12 mouse cellular contexts compared by ENCODE assay signal in the genomic region with DNA sequence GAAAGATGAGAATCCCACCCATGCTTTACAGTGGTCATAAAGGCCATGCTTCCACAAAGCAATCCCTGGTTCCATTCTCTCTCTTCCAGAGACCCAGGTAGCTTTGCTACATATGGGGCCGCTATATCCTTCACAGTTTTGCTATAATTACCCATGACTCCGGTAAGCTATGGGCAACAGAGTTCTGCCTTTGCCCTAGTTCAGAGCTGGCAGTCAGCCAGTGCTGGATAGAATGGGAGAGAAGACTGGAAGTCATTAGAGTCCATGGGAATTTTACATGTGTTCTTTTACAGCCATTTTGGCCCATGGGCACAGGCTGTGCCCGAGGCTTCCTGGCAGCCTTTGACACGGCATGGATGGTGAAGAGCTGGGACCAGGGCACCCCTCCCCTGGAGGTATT.
DNase-seq lines count a peak whose midpoint lies in the region; ATAC-seq and TF ChIP-seq lines count a peak whose summit lies in the region.
"Had no signal": no experiment of that assay in that cellular context is flagged by ENCODE, and none has a peak within 500 bp of the region (broad histone marks: within the 10 kb centered on the region; RNA-seq: fewer than 3 reads in every experiment).

No protein-coding gene starts in this region.

- no peak for ATAC-seq in hindbrain, postnatal 0 days
- no peak for ATAC-seq in hindbrain, embryonic 12.5 days (ENCODE audit: low FRiP score)
- ATAC-seq in heart, embryonic 16.5 days (replicated peaks; ENCODE audit: extremely low read depth, insufficient read depth, low FRiP score), result no peak
- no peak for ATAC-seq in intestine, embryonic 16.5 days
- ATAC-seq: inflammation-experienced regulatory T-cells, adult 6 months had no signal

- H3K4me2 ChIP-seq in hindbrain, postnatal 0 days (ENCODE audit: low read depth, low read length), result no peak overlapping the region
- no peak overlapping the region for H3K4me2 ChIP-seq in hindbrain, embryonic 12.5 days (replicated peaks)
- no peak overlapping the region for H3K4me2 ChIP-seq in heart, embryonic 16.5 days (ENCODE audit: low read depth, low read length)
- H3K4me2 ChIP-seq in intestine, embryonic 16.5 days (ENCODE audit: low read depth, low read length), result no peak overlapping the region
- H3K4me2 ChIP-seq: neural tube, embryonic 15.5 days had no signal

- DNase-seq in hindbrain, postnatal 0 days (ENCODE audit: low spot score), result peak; percentile 52
- DNase-seq in NIH3T3 (ENCODE audit: low read depth), result peak; percentile 64
- peak; percentile 36 for DNase-seq in brain, embryonic 14.5 days (ENCODE audit: low read depth)
- no peak for DNase-seq in thymus, postnatal 10 days (ENCODE audit: low spot score in 2 of 2)
- DNase-seq in lung, postnatal 14 days, result no peak

- WGBS in hindbrain, postnatal 0 days, result 55% methylated on average over 4 of the region's 4 CpGs
- 71% methylated on average over 4 of the region's 4 CpGs for WGBS in hindbrain, embryonic 12.5 days
- 62% methylated on average over 4 of the region's 4 CpGs for WGBS in heart, embryonic 16.5 days
- WGBS in intestine, embryonic 16.5 days, result 80% methylated on average over 4 of the region's 4 CpGs

- no peak overlapping the region for H3K9ac ChIP-seq in hindbrain, postnatal 0 days (replicated peaks; ENCODE audit: low read length)
- H3K9ac ChIP-seq in hindbrain, embryonic 12.5 days, result no peak overlapping the region
- no peak overlapping the region for H3K9ac ChIP-seq in heart, embryonic 16.5 days (ENCODE audit: low read length)
- no peak overlapping the region for H3K9ac ChIP-seq in intestine, embryonic 16.5 days (ENCODE audit: low read depth, low read length)
- H3K9ac ChIP-seq: neural tube, embryonic 15.5 days had no signal

- H3K36me3 ChIP-seq in hindbrain, postnatal 0 days (ENCODE audit: insufficient read depth, low read length), result peaks cover 2% of the 10 kb centered on the region; the same call in 1 of the 2 replicates
- no peaks in the 10 kb centered on the region for H3K36me3 ChIP-seq in hindbrain, embryonic 12.5 days
- H3K36me3 ChIP-seq in heart, embryonic 16.5 days (ENCODE audit: control insufficient read depth, insufficient read depth), result peaks cover 70% of the 10 kb centered on the region
- peaks cover 10% of the 10 kb centered on the region; the same call in 1 of the 2 replicates for H3K36me3 ChIP-seq in intestine, embryonic 16.5 days (ENCODE audit: control insufficient read depth, insufficient read depth, low read length)
- H3K36me3 ChIP-seq: G1E; neural tube, embryonic 15.5 days had no signal

- H3K4me1 ChIP-seq in hindbrain, postnatal 0 days (ENCODE audit: insufficient read depth, low read length), result 0 out of 2 replicates have a peak, but pooled peaks cover 3% of the 10 kb centered on the region
- no peaks in the 10 kb centered on the region for H3K4me1 ChIP-seq in hindbrain, embryonic 12.5 days
- H3K4me1 ChIP-seq in heart, embryonic 16.5 days (ENCODE audit: control insufficient read depth, insufficient read depth, low read length), result peaks cover 41% of the 10 kb centered on the region
- peaks cover 31% of the 10 kb centered on the region for H3K4me1 ChIP-seq in intestine, embryonic 16.5 days (ENCODE audit: control insufficient read depth, insufficient read depth, low read length)

- no peaks in the 10 kb centered on the region for H3K27me3 ChIP-seq in hindbrain, postnatal 0 days (ENCODE audit: insufficient read depth, low read length)
- no peaks in the 10 kb centered on the region for H3K27me3 ChIP-seq in hindbrain, embryonic 12.5 days
- no peaks in the 10 kb centered on the region for H3K27me3 ChIP-seq in heart, embryonic 16.5 days (ENCODE audit: control insufficient read depth, insufficient read depth, low read length)
- H3K27me3 ChIP-seq in intestine, embryonic 16.5 days (replicated peaks; ENCODE audit: control insufficient read depth, insufficient read depth, low read length), result no peaks in the 10 kb centered on the region
- H3K27me3 ChIP-seq: neural tube, embryonic 15.5 days had no signal

- no peak overlapping the region for H3K4me3 ChIP-seq in hindbrain, postnatal 0 days (ENCODE audit: low read length)
- H3K4me3 ChIP-seq in hindbrain, embryonic 12.5 days, result no peak overlapping the region
- H3K4me3 ChIP-seq in heart, embryonic 16.5 days (ENCODE audit: low read length), result no peak overlapping the region
- H3K4me3 ChIP-seq in intestine, embryonic 16.5 days (ENCODE audit: low read length), result no peak overlapping the region
- H3K4me3 ChIP-seq: megakaryocyte, embryonic 14.5 days; neural tube, embryonic 15.5 days had no signal

- no peaks in the 10 kb centered on the region for H3K9me3 ChIP-seq in hindbrain, postnatal 0 days (ENCODE audit: low read length)
- no peaks in the 10 kb centered on the region for H3K9me3 ChIP-seq in hindbrain, embryonic 12.5 days (replicated peaks)
- no peaks in the 10 kb centered on the region for H3K9me3 ChIP-seq in heart, embryonic 16.5 days (replicated peaks; ENCODE audit: control insufficient read depth, low read length)
- no peaks in the 10 kb centered on the region for H3K9me3 ChIP-seq in intestine, embryonic 16.5 days (ENCODE audit: control insufficient read depth, low read length)
- H3K9me3 ChIP-seq: megakaryocyte, embryonic 14.5 days; neural tube, embryonic 15.5 days had no signal

- TF ChIP-seq POLR2A in brain, embryonic 14.5 days (IDR thresholded peaks at IDR 0.05; ENCODE audit: borderline replicate concordance, extremely low read depth, insufficient read depth, insufficient read length, poor library complexity, severe bottlenecking), result no peak

- no peak for TF ChIP-seq CTCF in hindbrain, postnatal 0 days (IDR thresholded peaks at IDR 0.05; ENCODE audit: low read depth)
- TF ChIP-seq CTCF in brain, embryonic 14.5 days (IDR thresholded peaks at IDR 0.05; ENCODE audit: borderline replicate concordance, extremely low read depth, insufficient read depth, insufficient read length), result no peak

- H3K27ac ChIP-seq in hindbrain, postnatal 0 days, result peak overlapping the region; percentile 11; the same call in 1 of the 2 replicates
- H3K27ac ChIP-seq in hindbrain, embryonic 12.5 days, result no peak overlapping the region
- peak overlapping the region; percentile 93 for H3K27ac ChIP-seq in heart, embryonic 16.5 days (ENCODE audit: low read length)
- H3K27ac ChIP-seq in intestine, embryonic 16.5 days (ENCODE audit: low read length), result no peak overlapping the region
- H3K27ac ChIP-seq: neural tube, embryonic 15.5 days had no signal

Comparison
In these comparisons a context has a peak if more than half of its experiments do, and no peak if none do; other contexts are left out.
1. H3K27ac ChIP-seq: peak in hindbrain, postnatal 0 days (single experiment) and heart, embryonic 16.5 days (single experiment); none in hindbrain, embryonic 12.5 days (single experiment) and intestine, embryonic 16.5 days (single experiment).
2. DNase-seq: peak in hindbrain, postnatal 0 days (single experiment), NIH3T3 (single experiment) and brain, embryonic 14.5 days (single experiment); none in thymus, postnatal 10 days (0 of 2) and lung, postnatal 14 days (single experiment).